ENCODE assay signal across 7 mouse cellular contexts in the genomic region with DNA sequence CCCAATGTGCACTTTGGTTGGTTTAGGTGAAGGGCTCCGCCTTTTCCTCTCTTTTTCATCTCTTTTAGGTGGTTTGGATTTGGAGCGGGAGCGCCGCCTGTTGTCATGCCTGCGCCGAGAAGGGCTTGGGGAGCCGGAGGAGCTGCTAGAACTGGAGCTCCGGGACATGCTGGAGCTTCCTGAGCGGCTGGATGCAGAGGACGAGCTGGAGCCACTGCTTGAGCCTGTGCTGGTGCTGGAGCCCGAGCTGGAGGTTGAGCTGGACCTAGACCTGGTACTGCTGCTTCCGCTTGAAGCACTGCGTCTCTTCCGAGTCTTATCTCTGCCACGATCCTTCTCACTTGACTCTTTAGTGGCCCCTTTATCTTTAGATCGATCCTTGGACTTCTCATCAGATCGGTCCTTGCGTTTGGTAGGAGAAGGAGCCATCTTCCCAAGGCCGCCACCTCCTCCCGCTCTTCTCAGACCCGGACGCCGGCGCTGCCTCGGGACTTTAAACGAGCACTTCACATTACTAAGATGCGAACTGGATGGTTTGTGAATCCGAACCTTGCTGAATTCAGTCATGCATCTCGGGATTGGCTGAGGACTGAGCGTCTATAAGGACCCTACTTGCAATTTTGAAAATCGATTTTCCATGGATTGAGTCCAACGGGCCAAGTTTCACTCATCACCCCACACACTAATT.
DNase-seq lines count a peak whose midpoint lies in the region; ATAC-seq lines count a peak whose summit lies in the region.
"Not testable (repeated sequence)": the region's sequence is repeated elsewhere in the genome, so short reads cannot be mapped to it uniquely, and the experiment has no call there.

No protein-coding gene starts in this region.

- H3K4me2 ChIP-seq in forebrain, embryonic 11.5 days (ENCODE audit: low read depth, low read length, severe bottlenecking) = peak overlapping the region; percentile 6; the same call in 1 of the 2 replicates
- H3K4me2 ChIP-seq in heart, embryonic 14.5 days (ENCODE audit: low read length) = peak overlapping the region; percentile 67
- H3K4me2 ChIP-seq in intestine, embryonic 14.5 days (ENCODE audit: low read length) = peak overlapping the region; percentile 47
- H3K4me2 ChIP-seq in limb, embryonic 15.5 days = peak overlapping the region; percentile 35

- H3K9ac ChIP-seq in forebrain, embryonic 11.5 days (ENCODE audit: low read length) = 0 out of 2 replicates have a peak overlapping the region, but pooled peaks have one; percentile 7
- peak overlapping the region; percentile 34; the same call in 1 of the 2 replicates for H3K9ac ChIP-seq in heart, embryonic 14.5 days (ENCODE audit: low read length)
- H3K9ac ChIP-seq in intestine, embryonic 14.5 days (ENCODE audit: low read length); limb, embryonic 15.5 days: not testable (repeated sequence)

- not testable (repeated sequence) for H3K4me1 ChIP-seq in forebrain, embryonic 11.5 days (replicated peaks; ENCODE audit: control insufficient read depth, insufficient read depth, low read length); heart, embryonic 14.5 days (ENCODE audit: control insufficient read depth in 2 of 2, insufficient read depth in 2 of 2, low read length in 2 of 2); intestine, embryonic 14.5 days (replicated peaks; ENCODE audit: control insufficient read depth, insufficient read depth, low read length); limb, embryonic 15.5 days

- not testable (repeated sequence) for H3K36me3 ChIP-seq in forebrain, embryonic 11.5 days (ENCODE audit: control insufficient read depth, insufficient read depth, low read length); heart, embryonic 14.5 days (ENCODE audit: control insufficient read depth, insufficient read depth, low read length); intestine, embryonic 14.5 days (ENCODE audit: control insufficient read depth, insufficient read depth, low read length); limb, embryonic 15.5 days

- not testable (repeated sequence) for H3K27ac ChIP-seq in forebrain, embryonic 11.5 days (ENCODE audit: low read depth, low read length); heart, embryonic 14.5 days (replicated peaks in 1 of 2; ENCODE audit: control insufficient read depth in 1 of 2, insufficient read depth in 1 of 2, low read depth in 2 of 2, low read length in 2 of 2); intestine, embryonic 14.5 days (ENCODE audit: low read depth); limb, embryonic 15.5 days

- peak; percentile 9 for DNase-seq in c-Kit-positive CD71-positive TER-119-positive erythroid progenitor cells, embryonic 14.5 days (ENCODE audit: low spot score)
- not testable (repeated sequence) for DNase-seq in forebrain, embryonic 11.5 days (ENCODE audit: low spot score)
- peak; percentile 57 for DNase-seq in intestine, embryonic 14.5 days (ENCODE audit: low spot score)
- DNase-seq in ovary, postnatal 36 days (ENCODE audit: low spot score) = peak; percentile 9

- H3K4me3 ChIP-seq in forebrain, embryonic 11.5 days (ENCODE audit: low read depth, low read length) = peak overlapping the region; percentile 8
- H3K4me3 ChIP-seq in heart, embryonic 14.5 days (ENCODE audit: control insufficient read depth in 1 of 2, insufficient read depth in 1 of 2, low read depth in 1 of 2, low read length in 2 of 2) = peak overlapping the region; percentile 39 to 52
- peak overlapping the region; percentile 27 for H3K4me3 ChIP-seq in intestine, embryonic 14.5 days (ENCODE audit: low read depth, low read length)
- H3K4me3 ChIP-seq in limb, embryonic 15.5 days = peak overlapping the region; percentile 30

- WGBS in forebrain, embryonic 11.5 days = 60% methylated on average over 32 of the region's 32 CpGs
- 51% methylated on average over 32 of the region's 32 CpGs for WGBS in heart, embryonic 14.5 days
- WGBS in intestine, embryonic 14.5 days = 56% methylated on average over 32 of the region's 32 CpGs
- 58% methylated on average over 32 of the region's 32 CpGs for WGBS in limb, embryonic 15.5 days

- not testable (repeated sequence) for H3K9me3 ChIP-seq in forebrain, embryonic 11.5 days (ENCODE audit: control insufficient read depth, low read length); heart, embryonic 14.5 days (ENCODE audit: control insufficient read depth, low read length); intestine, embryonic 14.5 days (ENCODE audit: control insufficient read depth, low read length); limb, embryonic 15.5 days

- H3K27me3 ChIP-seq in forebrain, embryonic 11.5 days (ENCODE audit: control insufficient read depth, insufficient read depth, low read length); heart, embryonic 14.5 days (ENCODE audit: control insufficient read depth, insufficient read depth, low read length); intestine, embryonic 14.5 days (replicated peaks; ENCODE audit: control insufficient read depth, insufficient read depth, low read length); limb, embryonic 15.5 days: not testable (repeated sequence)

- ATAC-seq in forebrain, embryonic 11.5 days (replicated peaks; ENCODE audit: low FRiP score) = peak; percentile 42
- not testable (repeated sequence) for ATAC-seq in heart, embryonic 14.5 days (ENCODE audit: insufficient number of reproducible peaks, insufficient read depth, low FRiP score, low read depth); intestine, embryonic 14.5 days (replicated peaks; ENCODE audit: low FRiP score, low TSS enrichment, low read depth); limb, embryonic 15.5 days (ENCODE audit: insufficient number of reproducible peaks, low FRiP score, low TSS enrichment, low read depth)
- peak; percentile 40; the same call in 1 of the 2 replicates for ATAC-seq in megakaryocyte-erythroid progenitor cell, adult 5-6 weeks (replicated peaks; ENCODE audit: low FRiP score, low TSS enrichment, poor library complexity, severe bottlenecking)

Comparison
In these comparisons a context has a peak if more than half of its experiments do, and no peak if none do; other contexts are left out.
1. H3K4me2 ChIP-seq: peak in every context shown above with its lines; median percentile 67 in heart, embryonic 14.5 days; 47 in intestine, embryonic 14.5 days; 35 in limb, embryonic 15.5 days; 6 in forebrain, embryonic 11.5 days.